Mouse (Mus musculus) intestine, embryonic 16.5 days (tissue): ENCODE measurements around the gene Wrap53. TPM values are rescaled to one million over a fixed set of nuclear protein-coding genes. Genes with fewer than 3 reads are reported as not detected.

Experiments used
- ATAC-seq: fragments of 200-750 bp; cut with Nextera tagmentation; 2 replicates; pipeline ENCODE4 v1.8.0; 2017; ENCODE audit warnings: moderate TSS enrichment, moderate library complexity
- H3K27ac ChIP-seq: fragments of 300-500 bp; sonication (generic); 2 replicates; pipeline ENCODE4 v1.5.1; 2014; ENCODE audit warnings: mild to moderate bottlenecking, low read length
- H3K27me3 ChIP-seq: fragments of 300-500 bp; sonication (generic); replicated peaks from 2 replicates; pipeline ENCODE4 v1.6.1; 2014; ENCODE audit warnings: low read length, control low read depth, mixed read lengths; ENCODE audit not compliant: control insufficient read depth, insufficient read depth
- H3K36me3 ChIP-seq: fragments of 300-500 bp; sonication (generic); 2 replicates; pipeline ENCODE4 v1.6.1; 2014; ENCODE audit warnings: low read length, control low read depth; ENCODE audit not compliant: control insufficient read depth, insufficient read depth
- H3K4me1 ChIP-seq: fragments of 300-500 bp; sonication (generic); 2 replicates; pipeline ENCODE4 v1.6.1; 2014; ENCODE audit warnings: low read length, control low read depth, mixed read lengths; ENCODE audit not compliant: control insufficient read depth, insufficient read depth
- H3K4me2 ChIP-seq: fragments of 300-500 bp; sonication (generic); 2 replicates; pipeline ENCODE4 v1.6.1; 2014; ENCODE audit warnings: low read depth, low read length, control low read depth
- H3K4me3 ChIP-seq: fragments of 300-500 bp; sonication (generic); 2 replicates; pipeline ENCODE4 v1.5.1; 2014; ENCODE audit warnings: mild to moderate bottlenecking, low read length
- H3K9ac ChIP-seq: fragments of 300-500 bp; sonication (generic); 2 replicates; pipeline ENCODE4 v1.6.1; 2014; ENCODE audit warnings: low read depth, low read length
- H3K9me3 ChIP-seq: fragments of 300-500 bp; sonication (generic); 2 replicates; pipeline ENCODE4 v1.6.1; 2016; ENCODE audit warnings: low read length, control low read depth; ENCODE audit not compliant: control insufficient read depth
- WGBS: fragments of 180-500 bp; shearing (Covaris S2); extraction: QIAGEN DNeasy Blood & Tissue Kit; methylation state at CpG from one replicate; pipeline ENCODE4 v1.1.7; 2014; 5-methylcytosine and 5-hydroxymethylcytosine counted together
- polyA plus RNA-seq: library from polyadenylated mRNA; unstranded; fragments of >200 nt; fragmentation: Nextera tagmentation; extraction: Ambion mirVana; gene quantifications from 2 replicates; pipeline ENCODE4 v1.2.1, GENCODE M21; 2015

Gene Wrap53
- polyA plus RNA-seq, 1 experiment from 2014 or later, result 26.6 TPM

GRCm38 (mm10) chr11:69580572-69581146, 604 bp upstream of the Wrap53 start:
- WGBS, result under 1% methylated on average over 25 of the region's 25 CpGs
- Histone ChIP-seq H3K36me3 (no peaks in the 10 kb centered on the region), H3K27ac (peak overlapping the region; percentile 98), H3K4me2 (peak overlapping the region; percentile 68), H3K4me1 (peaks cover 28% of the 10 kb centered on the region), H3K9ac (peak overlapping the region; percentile 74), H3K4me3 (peak overlapping the region; percentile 73), H3K9me3 (no peaks in the 10 kb centered on the region), H3K27me3 (no peaks in the 10 kb centered on the region)
- peak; percentile 3 for ATAC-seq

DNA sequence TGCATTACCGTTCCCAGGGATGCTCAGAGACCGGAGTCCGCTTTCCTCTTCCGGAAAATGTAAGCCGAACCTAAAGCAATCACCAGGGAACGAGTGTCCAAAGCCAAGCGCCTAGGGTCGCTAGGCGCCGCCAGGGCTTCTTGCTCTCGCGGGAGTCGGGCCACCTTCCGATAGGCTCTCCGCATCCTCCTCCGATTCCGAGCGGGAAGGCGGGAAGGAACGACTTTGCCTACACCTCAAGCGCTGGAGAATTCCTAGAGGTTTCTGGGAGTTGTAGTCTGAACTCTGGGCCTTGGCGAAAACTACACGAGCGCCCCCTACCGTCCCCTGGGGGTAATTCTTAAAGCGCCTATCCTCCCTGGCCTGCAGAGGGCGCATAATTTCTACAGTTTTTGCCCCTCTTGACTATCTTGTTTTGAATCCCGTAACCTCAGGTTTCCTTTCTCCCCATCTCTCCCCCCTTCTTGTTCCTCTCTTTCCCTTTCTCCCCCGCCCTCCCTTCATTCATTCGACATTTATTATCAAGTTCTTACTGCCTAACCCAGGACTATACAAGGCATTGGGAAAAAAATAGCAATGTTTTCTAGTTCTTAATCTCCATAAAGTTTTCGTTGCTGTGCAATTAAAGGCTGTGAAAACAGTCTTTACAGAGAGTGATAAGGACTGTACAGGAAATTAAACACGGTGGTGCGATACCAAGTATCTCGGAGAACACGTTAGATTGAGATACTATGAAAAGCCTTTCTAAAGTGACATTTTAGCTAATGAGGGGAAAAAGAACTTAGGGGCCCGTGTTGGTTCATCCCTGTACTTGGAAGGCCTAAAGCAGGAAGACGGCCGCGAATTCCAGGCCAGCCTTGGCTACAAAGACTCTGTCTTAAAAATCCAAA, 682 bp downstream of the Wrap53 start:
- Histone ChIP-seq H3K4me3 (peak overlapping the region; percentile 80), H3K4me1 (peaks cover 25% of the 10 kb centered on the region), H3K4me2 (peak overlapping the region; percentile 86), H3K9me3 (no peaks in the 10 kb centered on the region), H3K27ac (peak overlapping the region; percentile 98), H3K9ac (peak overlapping the region; percentile 83), H3K27me3 (no peaks in the 10 kb centered on the region), H3K36me3 (no peaks in the 10 kb centered on the region)
- WGBS, result 1% methylated on average over 39 of the region's 39 CpGs
- ATAC-seq, result peak; percentile 89

GRCm38 (mm10) chr11:69578301-69578700, 1.8 kb downstream of the Wrap53 start:
- H3K27ac ChIP-seq, result peak overlapping the region; percentile 83; the same call in 1 of the 2 replicates

GRCm38 (mm10) chr11:69576307-69576706, 3.7 kb downstream of the Wrap53 start:
- no peak for ATAC-seq
- no peak overlapping the region for H3K4me2 ChIP-seq
- H3K27me3 ChIP-seq, result no peaks in the 10 kb centered on the region
- 73% methylated on average over 5 of the region's 5 CpGs for WGBS
- H3K27ac ChIP-seq, result no peak overlapping the region
- no peak overlapping the region for H3K9ac ChIP-seq
- 0 out of 2 replicates have a peak, but pooled peaks cover 3% of the 10 kb centered on the region for H3K36me3 ChIP-seq
- no peaks in the 10 kb centered on the region for H3K9me3 ChIP-seq
- H3K4me1 ChIP-seq, result peaks cover 18% of the 10 kb centered on the region
- H3K4me3 ChIP-seq, result no peak overlapping the region

More at GRCm38 (mm10) chr11:69578301-69578700, 1.8 kb downstream of the Wrap53 start:
- WGBS, result 11% methylated on average over 15 of the region's 15 CpGs
- Histone ChIP-seq H3K9ac (peak overlapping the region; percentile 83), H3K4me1 (peaks cover 25% of the 10 kb centered on the region), H3K4me2 (peak overlapping the region; percentile 86), H3K9me3 (no peaks in the 10 kb centered on the region), H3K36me3 (no peaks in the 10 kb centered on the region), H3K27me3 (no peaks in the 10 kb centered on the region), H3K4me3 (peak overlapping the region; percentile 80)
- ATAC-seq, result no peak

- H3K9ac ChIP-seq, result no peak overlapping the region
- H3K4me2 ChIP-seq, result no peak overlapping the region
- no peak overlapping the region for H3K27ac ChIP-seq
- H3K4me1 ChIP-seq, result peaks cover 18% of the 10 kb centered on the region
- no peaks in the 10 kb centered on the region for H3K9me3 ChIP-seq
- WGBS, result 56% methylated on average over 3 of the region's 3 CpGs
- no peak overlapping the region for H3K4me3 ChIP-seq
- H3K36me3 ChIP-seq, result 0 out of 2 replicates have a peak, but pooled peaks cover 3% of the 10 kb centered on the region
- ATAC-seq, result no peak
- H3K27me3 ChIP-seq, result no peaks in the 10 kb centered on the region
These were observed 4.8 kb downstream of the Wrap53 start for GRCm38 (mm10) chr11:69575220-69575619.

- Histone ChIP-seq H3K27ac (no peak overlapping the region), H3K4me1 (no peaks in the 10 kb centered on the region), H3K4me3 (no peak overlapping the region), H3K4me2 (no peak overlapping the region), H3K27me3 (no peaks in the 10 kb centered on the region), H3K9ac (no peak overlapping the region), H3K36me3 (peaks cover 15% of the 10 kb centered on the region), H3K9me3 (no peaks in the 10 kb centered on the region)
- WGBS, result 66% methylated on average over 8 of the region's 8 CpGs
- ATAC-seq, result no peak
These were observed 14.9 kb downstream of the Wrap53 start for GRCm38 (mm10) chr11:69565131-69565530.

DNA sequence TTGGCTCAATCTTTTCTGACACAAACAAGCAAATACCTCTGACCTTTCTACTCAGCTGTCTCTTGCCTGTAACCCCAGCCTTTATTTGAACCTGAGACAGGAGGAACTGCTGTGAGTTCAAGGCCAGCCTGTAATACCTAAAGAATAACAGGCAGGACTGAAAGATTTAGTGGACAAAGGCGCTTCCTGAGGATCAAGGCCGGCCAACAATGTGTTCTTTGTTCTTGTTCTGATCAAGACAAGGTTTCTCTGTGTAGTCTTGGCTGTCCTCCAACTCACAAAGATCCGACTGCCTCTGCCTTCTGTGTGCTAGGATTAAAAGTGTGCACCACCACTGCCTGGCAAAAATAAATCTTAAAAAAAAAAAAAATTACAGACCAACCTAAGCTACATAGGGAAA, 15.7 kb downstream of the Wrap53 start:
- no peak for ATAC-seq
- Histone ChIP-seq H3K4me2 (no peak overlapping the region), H3K36me3 (peaks cover 15% of the 10 kb centered on the region), H3K4me3 (no peak overlapping the region), H3K27me3 (no peaks in the 10 kb centered on the region), H3K9me3 (no peaks in the 10 kb centered on the region), H3K4me1 (peaks cover under 1% of the 10 kb centered on the region; the same call in 1 of the 2 replicates), H3K9ac (no peak overlapping the region), H3K27ac (no peak overlapping the region)
- WGBS, result 57% methylated on average over 3 of the region's 3 CpGs

- Histone ChIP-seq H3K4me3 (no peak overlapping the region), H3K4me2 (no peak overlapping the region), H3K27me3 (no peaks in the 10 kb centered on the region), H3K9ac (0 out of 2 replicates have a peak overlapping the region, but pooled peaks have one; percentile 19), H3K27ac (no peak overlapping the region), H3K4me1 (peaks cover 10% of the 10 kb centered on the region), H3K9me3 (no peaks in the 10 kb centered on the region), H3K36me3 (peaks cover 15% of the 10 kb centered on the region)
- ATAC-seq, result no peak
- WGBS, result 74% methylated on average over 13 of the region's 13 CpGs
These were observed 16.7 kb downstream of the Wrap53 start for GRCm38 (mm10) chr11:69563373-69563772.
